Mouse (Mus musculus) fat pad, adult 2 months (tissue): ENCODE measurements around the gene Rabac1.

Source experiments
- DNase-seq: peaks from one replicate; pipeline ENCODE4 v3.0.0-alpha.2; 2011; ENCODE audit warnings: low read depth, low spot score; ENCODE audit errors: extremely low read depth

Rabac1 gene

GRCm38 (mm10) chr7:24983396-24983795 lies 10.8 kb upstream of the Rabac1 start:
- DNase-seq, result no peak

GRCm38 (mm10) chr7:24980439-24980838 lies 7.9 kb upstream of the Rabac1 start:
- DNase-seq, result no peak

- no peak for DNase-seq
Measured at GRCm38 (mm10) chr7:24978781-24979180, 6.2 kb upstream of the Rabac1 start.

- DNase-seq, result no peak
Measured at GRCm38 (mm10) chr7:24974893-24975595, 2.5 kb upstream of the Rabac1 start.

- no peak for DNase-seq
Measured at GRCm38 (mm10) chr7:24973902-24974301, 1.3 kb upstream of the Rabac1 start.

- no peak for DNase-seq
Measured at GRCm38 (mm10) chr7:24973208-24973607, 654 bp upstream of the Rabac1 start.

GRCm38 (mm10) chr7:24971261-24971971 lies 1.1 kb downstream of the Rabac1 start:
- no peak for DNase-seq

- no peak for DNase-seq
Measured at GRCm38 (mm10) chr7:24970341-24970740, 2.2 kb downstream of the Rabac1 start.

GRCm38 (mm10) chr7:24969805-24970204 lies 2.7 kb downstream of the Rabac1 start:
- no peak for DNase-seq

- no peak for DNase-seq
Measured at GRCm38 (mm10) chr7:24968463-24968862, 4.1 kb downstream of the Rabac1 start.

GRCm38 (mm10) chr7:24967966-24968365 lies 4.6 kb downstream of the Rabac1 start:
- no peak for DNase-seq

- DNase-seq, result no peak
Measured at GRCm38 (mm10) chr7:24964897-24965535, 7.5 kb downstream of the Rabac1 start.

GRCm38 (mm10) chr7:24964288-24964687 lies 8.3 kb downstream of the Rabac1 start:
- DNase-seq, result no peak

- no peak for DNase-seq
Measured at GRCm38 (mm10) chr7:24955226-24955625, 17.3 kb downstream of the Rabac1 start.

- no peak for DNase-seq
Measured at GRCm38 (mm10) chr7:24954450-24954849, 18.1 kb downstream of the Rabac1 start.

GRCm38 (mm10) chr7:24953966-24954365 lies 18.6 kb downstream of the Rabac1 start:
- DNase-seq, result no peak

- no peak for DNase-seq
Measured at GRCm38 (mm10) chr7:24949958-24950623, 22.5 kb downstream of the Rabac1 start.

GRCm38 (mm10) chr7:24948774-24949173 lies 23.8 kb downstream of the Rabac1 start:
- DNase-seq, result no peak

GRCm38 (mm10) chr7:24947316-24948048 lies 25.1 kb downstream of the Rabac1 start:
- DNase-seq, result no peak

GRCm38 (mm10) chr7:24944257-24944950 lies 28.1 kb downstream of the Rabac1 start, which contains the start of gene Gm4881:
Gene Gm4881 (minus strand): TSS chr7:24944494.
- DNase-seq, result no peak
